Mouse (Mus musculus): ENCODE measurements at regions not wholly inside any gene's neighbourhood (a gene's known extent, or its start where the extent isn't known, plus 50 kb on each side); places are given as distances from the start of the nearest gene placed in this dataset.

DNA sequence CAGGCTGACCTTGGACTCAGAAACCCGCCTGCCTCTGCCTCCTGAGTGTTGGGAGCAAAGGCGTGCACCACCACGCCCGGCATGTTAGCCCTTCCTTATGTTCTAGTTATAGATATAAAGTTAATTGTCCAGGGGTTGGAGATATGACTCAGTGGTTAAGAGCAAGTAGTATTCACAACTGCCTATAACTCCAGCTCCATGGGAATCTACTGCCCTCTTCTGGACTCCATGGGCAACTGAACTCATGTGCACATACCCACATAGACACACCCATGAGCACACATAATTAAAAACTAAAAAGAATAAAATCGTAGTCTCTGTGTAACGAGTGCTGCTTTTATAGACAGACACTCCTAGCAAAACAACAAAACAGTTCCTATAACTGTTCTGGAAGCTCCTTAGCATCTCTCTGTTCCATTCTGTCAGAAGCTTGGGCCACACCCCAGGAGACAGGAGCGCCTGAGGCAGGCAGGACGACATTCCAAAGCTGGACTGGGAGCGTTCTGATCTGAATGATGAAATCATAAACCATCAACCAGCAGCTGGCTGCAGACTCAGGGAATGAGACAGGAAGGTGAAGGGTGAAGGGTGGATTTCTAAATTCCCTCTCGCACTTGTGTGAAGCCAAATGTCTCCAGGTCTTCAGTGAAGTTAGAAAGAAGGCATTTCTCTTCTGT is 80.6 kb upstream of the Zfp217 start:
- no peaks in the 10 kb centered on the region for H3K9me3 ChIP-seq
- H3K27ac ChIP-seq: no peak overlapping the region
- ATAC-seq (ENCODE audit: borderline replicate concordance, extremely low read depth, low FRiP score, low TSS enrichment): no peak
- WGBS: 73% methylated on average over 10 of the region's 10 CpGs
- no peak overlapping the region for H3K9ac ChIP-seq
- no peaks in the 10 kb centered on the region for H3K36me3 ChIP-seq
- H3K27me3 ChIP-seq: no peaks in the 10 kb centered on the region
- peaks cover 8% of the 10 kb centered on the region for H3K4me1 ChIP-seq
- H3K4me2 ChIP-seq: no peak overlapping the region
- no peak overlapping the region for H3K4me3 ChIP-seq

DNA sequence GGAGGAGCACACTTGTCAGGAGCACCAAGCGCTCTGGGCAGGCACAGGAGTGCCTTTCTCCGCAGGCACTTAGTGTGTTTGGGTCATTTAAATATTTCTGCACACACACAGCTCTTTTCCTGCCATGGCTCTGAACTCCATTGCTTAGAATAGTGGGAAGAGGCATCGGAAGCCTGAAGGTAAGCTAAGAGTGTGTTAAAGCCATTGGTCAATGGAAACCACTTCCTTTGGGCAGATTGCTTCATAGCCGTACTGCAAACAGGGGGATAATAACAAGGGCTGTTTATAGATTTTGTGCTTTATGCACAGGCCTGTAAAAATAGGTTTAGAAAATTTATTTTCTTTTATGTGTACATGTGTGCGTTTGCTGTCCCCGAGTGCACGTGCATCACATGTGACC is 76.0 kb upstream of the Zfp217 start:
- Histone ChIP-seq H3K4me3 (no peak overlapping the region), H3K9ac (no peak overlapping the region), H3K27me3 (no peaks in the 10 kb centered on the region), H3K27ac (peak overlapping the region; percentile 7; the same call in 1 of the 2 replicates), H3K4me1 (peaks cover 45% of the 10 kb centered on the region), H3K36me3 (no peaks in the 10 kb centered on the region), H3K4me2 (no peak overlapping the region), H3K9me3 (no peaks in the 10 kb centered on the region)
- ATAC-seq (ENCODE audit: borderline replicate concordance, extremely low read depth, low FRiP score, low TSS enrichment): no peak
- 72% methylated on average over 7 of the region's 7 CpGs for WGBS

DNA sequence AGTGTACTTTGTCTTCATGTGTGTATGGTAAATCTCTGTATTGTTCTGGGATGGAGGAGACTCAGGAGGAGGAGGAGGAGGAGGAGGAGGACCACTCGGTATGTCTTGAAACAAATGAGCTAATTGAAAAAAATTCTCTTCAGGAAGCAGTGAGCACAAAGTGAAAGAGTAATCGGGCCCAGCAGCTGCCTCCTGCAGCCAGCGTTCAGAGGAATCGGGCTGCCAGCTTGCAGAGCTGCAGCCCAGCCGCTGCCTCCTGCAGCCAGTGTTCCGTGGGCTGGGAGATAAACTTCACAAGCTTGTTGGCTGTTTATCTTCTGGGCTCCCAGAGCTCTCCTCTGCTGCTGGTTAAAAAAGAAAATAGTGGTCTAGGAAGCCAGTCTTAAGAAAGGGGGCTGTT is 74.9 kb upstream of the Zfp217 start:
- Histone ChIP-seq H3K4me1 (peaks cover 55% of the 10 kb centered on the region), H3K36me3 (no peaks in the 10 kb centered on the region), H3K27ac (peak overlapping the region; percentile 82), H3K27me3 (no peaks in the 10 kb centered on the region), H3K9me3 (no peaks in the 10 kb centered on the region), H3K4me2 (peak overlapping the region; percentile 76), H3K9ac (0 out of 2 replicates have a peak overlapping the region, but pooled peaks have one; percentile 19), H3K4me3 (peak overlapping the region; percentile 1; the same call in 1 of the 2 replicates)
- no peak for ATAC-seq (ENCODE audit: borderline replicate concordance, extremely low read depth, low FRiP score, low TSS enrichment)
- 1% methylated on average over 6 of the region's 6 CpGs for WGBS

DNA sequence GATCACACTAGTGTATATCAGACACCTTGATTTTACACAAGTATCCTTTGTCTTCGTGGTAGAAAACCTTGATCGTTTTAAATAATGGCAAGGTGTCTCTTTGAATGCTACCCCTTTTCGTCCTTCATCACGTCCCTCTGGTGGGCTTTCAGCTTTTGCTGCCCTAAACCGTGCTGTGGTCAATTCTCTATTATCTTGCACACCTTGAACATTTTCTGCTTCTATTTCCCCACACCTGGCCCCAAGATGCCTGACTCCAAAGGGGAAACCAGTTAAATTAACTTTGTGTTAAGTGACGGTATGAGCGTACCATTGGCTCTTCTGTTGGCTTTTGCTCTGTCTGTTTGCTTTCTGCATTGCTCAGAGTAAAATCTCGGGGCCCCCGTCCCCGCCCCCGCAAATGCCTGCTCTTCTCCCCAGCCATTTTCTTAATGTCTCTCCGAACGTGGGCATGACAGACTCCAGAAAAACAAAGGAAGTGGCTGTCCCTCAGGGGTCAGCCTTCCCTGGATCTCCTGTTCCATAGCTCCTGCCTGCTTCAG is 74.2 kb upstream of the Zfp217 start:
- H3K9ac ChIP-seq: 0 out of 2 replicates have a peak overlapping the region, but pooled peaks have one; percentile 8
- no peak for ATAC-seq (ENCODE audit: borderline replicate concordance, extremely low read depth, low FRiP score, low TSS enrichment)
- H3K9me3 ChIP-seq: no peaks in the 10 kb centered on the region
- 12% methylated on average over 13 of the region's 13 CpGs for WGBS
- no peaks in the 10 kb centered on the region for H3K27me3 ChIP-seq
- H3K4me3 ChIP-seq: no peak overlapping the region
- H3K4me1 ChIP-seq: peaks cover 58% of the 10 kb centered on the region
- peak overlapping the region; percentile 82 for H3K27ac ChIP-seq
- no peaks in the 10 kb centered on the region for H3K36me3 ChIP-seq
- H3K4me2 ChIP-seq: peak overlapping the region; percentile 76

DNA sequence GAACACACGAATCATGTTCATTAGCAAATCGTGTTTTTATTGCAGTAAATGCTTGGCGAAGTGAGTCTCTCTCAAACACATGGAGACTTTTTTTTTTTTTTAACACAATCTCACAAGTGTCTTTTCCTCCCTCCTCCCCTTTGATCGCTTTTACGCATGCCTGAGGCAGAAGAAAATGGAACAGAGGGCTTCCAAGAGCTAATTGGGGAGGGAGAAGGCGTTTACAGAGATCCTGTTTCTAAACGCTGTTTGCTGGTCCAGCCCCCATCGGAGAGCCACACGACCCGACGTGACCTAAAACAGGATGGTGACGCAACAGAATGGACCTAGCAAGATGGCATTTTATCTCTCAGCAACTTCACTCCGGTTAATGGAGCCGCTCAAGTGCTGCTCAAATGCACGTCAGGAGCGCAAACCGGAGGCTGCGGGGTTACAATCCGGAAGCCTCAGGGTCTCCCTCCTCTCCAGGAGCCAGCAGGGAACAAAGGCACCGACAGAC is 73.0 kb upstream of the Zfp217 start:
- Histone ChIP-seq H3K27me3 (no peaks in the 10 kb centered on the region), H3K4me2 (peak overlapping the region; percentile 76), H3K9me3 (no peaks in the 10 kb centered on the region), H3K27ac (peak overlapping the region; percentile 89), H3K36me3 (no peaks in the 10 kb centered on the region), H3K4me1 (peaks cover 58% of the 10 kb centered on the region), H3K4me3 (peak overlapping the region; percentile 37), H3K9ac (peak overlapping the region; percentile 34; the same call in 1 of the 2 replicates)
- WGBS: under 1% methylated on average over 19 of the region's 20 CpGs
- peak; percentile 11; the same call in 1 of the 2 replicates for ATAC-seq (ENCODE audit: borderline replicate concordance, extremely low read depth, low FRiP score, low TSS enrichment)

DNA sequence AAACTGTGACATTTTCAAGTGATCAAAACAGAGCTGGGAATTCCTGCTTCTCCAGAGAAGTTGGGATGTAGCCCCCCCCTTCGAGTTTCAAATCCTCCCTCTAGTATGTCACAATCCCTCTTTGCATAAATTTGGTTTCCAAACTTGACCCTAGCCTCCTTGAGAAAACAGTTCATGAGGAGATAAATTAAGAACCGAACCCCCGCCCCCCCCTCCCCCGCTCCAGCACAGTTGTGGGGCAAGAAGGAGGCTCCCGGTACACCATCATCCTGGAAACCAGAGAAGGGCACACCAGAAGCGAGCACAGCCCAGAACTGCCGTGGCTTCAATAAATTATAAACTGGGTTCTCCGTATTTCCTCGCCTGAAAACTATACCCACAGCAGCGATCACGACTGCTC is 72.5 kb upstream of the Zfp217 start:
- WGBS: 2% methylated on average over 11 of the region's 11 CpGs
- peak overlapping the region; percentile 37 for H3K4me3 ChIP-seq
- no peaks in the 10 kb centered on the region for H3K36me3 ChIP-seq
- H3K9me3 ChIP-seq: no peaks in the 10 kb centered on the region
- H3K27ac ChIP-seq: peak overlapping the region; percentile 89
- peaks cover 58% of the 10 kb centered on the region for H3K4me1 ChIP-seq
- no peak for ATAC-seq (ENCODE audit: borderline replicate concordance, extremely low read depth, low FRiP score, low TSS enrichment)
- H3K27me3 ChIP-seq: no peaks in the 10 kb centered on the region
- H3K9ac ChIP-seq: peak overlapping the region; percentile 34; the same call in 1 of the 2 replicates
- H3K4me2 ChIP-seq: peak overlapping the region; percentile 76

DNA sequence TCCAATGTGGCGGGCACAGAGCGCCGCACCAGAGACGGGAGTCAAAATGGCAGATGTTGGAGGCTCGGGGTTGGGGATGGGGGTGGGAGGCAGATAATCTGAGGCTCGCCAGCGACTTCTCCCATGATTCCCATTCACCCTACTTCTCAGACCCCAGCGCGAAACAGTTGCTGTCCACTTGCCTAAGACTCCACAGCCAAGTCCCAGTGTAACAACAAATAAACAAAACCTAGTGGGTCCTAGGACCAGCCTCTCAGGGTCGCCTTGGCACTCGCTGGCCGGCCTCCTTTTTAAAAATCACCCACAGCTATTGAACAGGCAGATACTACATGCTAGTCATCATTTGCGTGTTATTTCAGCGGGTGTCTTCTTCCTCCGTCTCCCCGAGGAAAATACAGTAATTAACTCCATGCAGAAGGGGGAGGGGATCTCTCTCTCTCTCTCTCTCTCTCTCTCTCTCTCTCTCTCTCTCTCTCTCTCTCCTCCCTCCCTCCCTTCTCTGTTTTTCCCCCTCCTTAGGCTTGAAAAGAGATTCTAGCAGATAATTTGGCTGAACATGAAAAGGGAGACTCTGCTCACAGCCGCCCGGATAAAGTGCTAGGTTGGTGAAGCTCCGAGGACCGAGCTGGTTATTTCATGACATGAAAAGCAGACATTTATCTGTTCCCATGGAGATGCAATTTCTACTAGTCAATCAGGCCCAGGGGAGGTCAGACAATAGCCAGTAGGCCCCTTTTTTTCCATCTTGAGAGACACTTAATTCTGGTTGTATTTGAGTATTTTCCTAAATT is 71.9 kb upstream of the Zfp217 start:
- Histone ChIP-seq H3K9ac (peak overlapping the region; percentile 37; the same call in 1 of the 2 replicates), H3K4me3 (peak overlapping the region; percentile 32), H3K27me3 (no peaks in the 10 kb centered on the region), H3K27ac (peak overlapping the region; percentile 89), H3K4me1 (peaks cover 58% of the 10 kb centered on the region), H3K36me3 (no peaks in the 10 kb centered on the region), H3K9me3 (no peaks in the 10 kb centered on the region), H3K4me2 (peak overlapping the region; percentile 76)
- WGBS: 4% methylated on average over 20 of the region's 20 CpGs
- ATAC-seq (ENCODE audit: borderline replicate concordance, extremely low read depth, low FRiP score, low TSS enrichment): peak; percentile 21; the same call in 1 of the 2 replicates

DNA sequence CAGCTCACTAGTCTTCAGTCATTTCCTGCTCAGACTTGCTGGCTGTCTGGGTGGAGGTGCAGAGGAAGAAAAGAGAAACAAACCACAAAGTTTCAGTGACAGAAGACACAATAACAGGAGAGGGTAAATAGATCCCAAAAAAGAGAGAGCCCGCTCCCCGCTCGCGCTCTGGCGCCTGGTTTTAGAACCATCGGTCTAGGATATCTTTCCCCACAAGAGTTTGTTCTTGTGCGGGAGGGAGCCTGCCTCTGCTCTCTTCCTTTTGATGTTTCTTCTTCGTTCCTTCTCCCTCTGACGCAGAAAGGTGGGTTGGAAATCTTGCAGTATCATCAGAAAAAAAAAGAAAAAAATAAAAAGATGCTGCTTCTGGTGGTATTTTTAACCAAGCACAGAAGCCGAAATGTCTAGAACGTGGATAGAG is 71.3 kb upstream of the Zfp217 start:
- H3K27ac ChIP-seq: peak overlapping the region; percentile 89
- H3K9me3 ChIP-seq: no peaks in the 10 kb centered on the region
- H3K4me3 ChIP-seq: peak overlapping the region; percentile 32
- no peak for ATAC-seq (ENCODE audit: borderline replicate concordance, extremely low read depth, low FRiP score, low TSS enrichment)
- peak overlapping the region; percentile 76 for H3K4me2 ChIP-seq
- WGBS: 2% methylated on average over 11 of the region's 11 CpGs
- no peaks in the 10 kb centered on the region for H3K27me3 ChIP-seq
- H3K9ac ChIP-seq: peak overlapping the region; percentile 37; the same call in 1 of the 2 replicates
- peaks cover 58% of the 10 kb centered on the region for H3K4me1 ChIP-seq
- no peaks in the 10 kb centered on the region for H3K36me3 ChIP-seq

DNA sequence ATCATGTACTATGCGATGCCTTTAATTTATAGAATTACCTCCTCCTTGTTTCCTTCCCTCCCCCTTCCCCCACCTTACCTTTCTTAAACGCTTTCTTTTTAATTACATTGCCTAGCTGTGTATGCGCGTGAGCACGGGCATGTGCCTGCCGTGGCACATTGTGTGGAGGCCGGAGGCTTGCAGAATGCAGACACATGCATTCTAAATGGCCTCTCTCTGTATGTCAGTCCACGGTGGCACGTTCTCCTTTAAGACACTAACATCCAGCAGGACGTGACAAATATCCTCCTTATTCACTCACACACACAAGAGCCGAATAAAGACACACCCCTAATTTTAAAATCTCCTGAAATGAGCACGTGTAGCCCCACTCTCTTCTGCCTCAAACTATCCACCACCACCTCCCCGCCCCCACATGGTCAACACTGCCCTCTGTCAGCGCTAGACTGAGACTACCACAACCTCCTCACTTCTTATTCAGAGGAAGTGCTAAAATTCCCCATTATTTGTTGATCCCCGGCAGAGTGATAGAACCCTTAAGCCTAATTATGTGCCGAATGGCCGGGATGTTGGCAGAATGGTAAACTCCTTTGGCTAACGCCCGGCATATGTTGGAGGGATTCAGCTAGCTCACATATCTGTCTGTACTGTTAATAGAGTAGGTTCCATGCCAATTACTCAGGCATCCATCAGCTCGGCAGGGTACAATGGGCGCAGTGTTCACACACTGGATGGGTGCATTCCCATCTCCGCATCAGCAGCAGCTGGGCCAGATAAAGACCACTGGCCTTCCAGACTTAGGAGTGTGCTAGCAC is 70.5 kb upstream of the Zfp217 start:
- Histone ChIP-seq H3K4me3 (peak overlapping the region; percentile 32), H3K36me3 (no peaks in the 10 kb centered on the region), H3K27ac (peak overlapping the region; percentile 89), H3K4me2 (peak overlapping the region; percentile 76), H3K27me3 (no peaks in the 10 kb centered on the region), H3K4me1 (peaks cover 55% of the 10 kb centered on the region), H3K9me3 (no peaks in the 10 kb centered on the region), H3K9ac (peak overlapping the region; percentile 37; the same call in 1 of the 2 replicates)
- 9% methylated on average over 22 of the region's 22 CpGs for WGBS
- peak; percentile 66; the same call in 1 of the 2 replicates for ATAC-seq (ENCODE audit: borderline replicate concordance, extremely low read depth, low FRiP score, low TSS enrichment)

DNA sequence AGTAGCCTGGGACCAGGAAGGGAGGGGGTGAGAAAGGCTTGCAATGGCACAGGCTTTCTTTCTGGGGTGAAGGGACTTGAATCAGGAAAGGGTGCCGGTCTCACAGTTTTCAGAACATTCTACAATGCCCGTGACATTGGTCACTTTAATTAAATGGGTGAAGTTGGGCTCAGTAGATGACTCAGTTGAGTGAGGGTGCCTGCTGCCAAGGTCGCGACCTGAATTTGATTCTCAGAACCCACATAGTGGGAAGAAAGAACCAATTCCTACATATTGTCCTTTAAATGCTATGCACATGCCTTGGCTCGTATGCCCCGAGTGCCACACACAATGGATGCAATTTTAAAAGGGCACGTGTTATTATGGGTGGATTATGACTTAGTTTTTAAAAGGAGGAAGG is 68.4 kb upstream of the Zfp217 start:
- H3K4me1 ChIP-seq: peaks cover 37% of the 10 kb centered on the region
- WGBS: 94% methylated on average over 7 of the region's 7 CpGs
- no peak overlapping the region for H3K4me2 ChIP-seq
- H3K4me3 ChIP-seq: no peak overlapping the region
- H3K9ac ChIP-seq: no peak overlapping the region
- no peaks in the 10 kb centered on the region for H3K9me3 ChIP-seq
- ATAC-seq (ENCODE audit: borderline replicate concordance, extremely low read depth, low FRiP score, low TSS enrichment): no peak
- no peaks in the 10 kb centered on the region for H3K27me3 ChIP-seq
- H3K27ac ChIP-seq: no peak overlapping the region
- H3K36me3 ChIP-seq: no peaks in the 10 kb centered on the region

DNA sequence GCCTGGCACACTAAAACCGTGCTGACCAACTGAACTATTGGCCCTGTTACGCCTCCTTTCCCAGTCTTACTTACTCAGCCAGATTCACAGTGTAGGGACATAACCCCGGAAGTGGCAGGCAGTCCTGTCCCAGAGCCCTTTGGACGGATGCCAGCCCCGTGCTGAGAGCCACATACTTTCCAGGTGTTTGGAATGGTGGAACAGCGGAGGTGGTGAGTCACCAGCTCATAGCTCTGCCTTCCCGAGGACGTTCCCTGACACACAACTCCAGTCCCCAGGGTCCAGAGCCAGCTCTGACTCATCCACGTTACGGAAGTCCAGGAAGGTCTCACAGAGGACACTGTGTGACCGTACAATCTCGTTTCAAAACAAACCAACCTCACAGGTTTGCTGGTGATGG is 61.2 kb upstream of the Zfp217 start:
- Histone ChIP-seq H3K27me3 (no peaks in the 10 kb centered on the region), H3K4me2 (no peak overlapping the region), H3K9ac (no peak overlapping the region), H3K4me3 (no peak overlapping the region), H3K36me3 (no peaks in the 10 kb centered on the region), H3K9me3 (no peaks in the 10 kb centered on the region), H3K4me1 (peaks cover 31% of the 10 kb centered on the region), H3K27ac (peak overlapping the region; percentile 50; the same call in 1 of the 2 replicates)
- ATAC-seq (ENCODE audit: borderline replicate concordance, extremely low read depth, low FRiP score, low TSS enrichment): peak; percentile 47; the same call in 1 of the 2 replicates
- 34% methylated on average over 12 of the region's 12 CpGs for WGBS

Data from lung, embryonic 15.5 days (tissue).